Mouse (Mus musculus): ENCODE results near the gene Cep152. TPM values are rescaled to one million over a fixed set of nuclear protein-coding genes. Genes with fewer than 3 reads are reported as not detected.

The Cep152 gene
- polyA plus RNA-seq, 1 experiment from 2014 or later, result 3.2 TPM

DNA sequence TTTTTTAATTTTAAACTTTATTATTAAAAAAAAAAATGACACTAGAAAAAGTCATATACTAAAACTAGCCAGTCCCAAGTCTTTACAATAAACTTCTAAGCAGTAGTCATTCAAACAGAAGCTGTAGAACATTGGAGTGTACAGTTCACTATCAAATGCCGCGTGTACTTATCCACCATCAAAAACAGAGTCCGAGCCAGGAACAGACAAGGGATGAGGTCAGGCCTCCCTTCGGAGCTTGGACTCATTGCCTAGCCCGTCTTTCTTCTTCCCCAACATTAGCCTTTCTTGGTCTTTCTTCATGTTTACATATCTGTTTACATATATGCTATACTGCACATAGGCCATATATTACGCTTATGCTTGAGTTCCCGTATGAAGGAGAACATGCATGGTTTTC lies 9.5 kb downstream of the Cep152 start:
- ATAC-seq (no peak), DNase-seq (ENCODE audit: low spot score) (no peak)
- no peak overlapping the region for H3K4me2 ChIP-seq (ENCODE audit: low read length)
- H3K27ac ChIP-seq (ENCODE audit: low read depth, low read length), result no peak overlapping the region
- H3K4me1 ChIP-seq (ENCODE audit: control insufficient read depth, insufficient read depth, low read length), result no peaks in the 10 kb centered on the region
- no peak overlapping the region for H3K9ac ChIP-seq (ENCODE audit: low read length)
- H3K4me3 ChIP-seq (ENCODE audit: low read depth, low read length), result no peak overlapping the region
- no peaks in the 10 kb centered on the region for H3K27me3 ChIP-seq (replicated peaks; ENCODE audit: control insufficient read depth, insufficient read depth, low read length)
- H3K9me3 ChIP-seq (replicated peaks; ENCODE audit: control insufficient read depth, low read length), result no peaks in the 10 kb centered on the region
- H3K36me3 ChIP-seq (ENCODE audit: control insufficient read depth, insufficient read depth, low read length), result peaks cover 76% of the 10 kb centered on the region
- WGBS, result 95% methylated on average over 7 of the region's 7 CpGs

DNA sequence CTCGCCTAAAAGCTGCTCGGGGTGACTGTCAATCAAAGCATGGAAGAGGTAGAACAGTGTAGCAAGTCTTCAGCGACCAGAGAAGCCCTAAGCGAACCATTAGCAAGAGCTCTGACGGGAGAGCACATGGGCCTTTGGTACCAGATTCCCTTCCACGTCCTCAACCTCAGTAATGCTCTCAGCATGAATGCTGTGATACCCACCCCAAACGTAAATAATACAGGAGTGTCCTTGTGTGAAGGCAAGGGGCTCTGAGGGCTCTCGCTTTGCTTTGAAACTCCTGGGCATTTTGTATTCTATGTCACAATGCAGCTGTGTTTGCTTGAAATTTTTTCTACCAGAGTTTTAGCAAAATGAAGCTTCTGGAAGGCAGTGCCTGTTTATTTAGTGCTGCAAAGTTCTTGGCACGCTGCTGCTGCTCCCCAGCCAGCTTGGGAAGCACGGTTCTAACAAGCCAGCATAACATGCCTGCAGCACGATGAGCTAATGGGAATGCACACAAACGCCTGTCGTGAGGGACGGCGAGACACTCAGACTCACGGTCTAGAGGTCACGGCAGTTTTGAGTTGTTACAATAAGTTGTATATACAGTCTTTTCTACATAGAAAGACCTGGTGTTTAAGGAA lies 18.6 kb downstream of the Cep152 start:
- WGBS, result 79% methylated on average over 17 of the region's 17 CpGs
- Histone ChIP-seq H3K36me3 (ENCODE audit: control insufficient read depth, insufficient read depth, low read length) (peaks cover 46% of the 10 kb centered on the region), H3K9me3 (replicated peaks; ENCODE audit: control insufficient read depth, low read length) (no peaks in the 10 kb centered on the region), H3K27me3 (replicated peaks; ENCODE audit: control insufficient read depth, insufficient read depth, low read length) (no peaks in the 10 kb centered on the region), H3K9ac (ENCODE audit: low read length) (no peak overlapping the region), H3K4me3 (ENCODE audit: low read depth, low read length) (no peak overlapping the region), H3K4me2 (ENCODE audit: low read length) (no peak overlapping the region), H3K27ac (ENCODE audit: low read depth, low read length) (no peak overlapping the region), H3K4me1 (ENCODE audit: control insufficient read depth, insufficient read depth, low read length) (no peaks in the 10 kb centered on the region)
- DNase-seq (ENCODE audit: low spot score) (peak; percentile 65), ATAC-seq (no peak)

DNA sequence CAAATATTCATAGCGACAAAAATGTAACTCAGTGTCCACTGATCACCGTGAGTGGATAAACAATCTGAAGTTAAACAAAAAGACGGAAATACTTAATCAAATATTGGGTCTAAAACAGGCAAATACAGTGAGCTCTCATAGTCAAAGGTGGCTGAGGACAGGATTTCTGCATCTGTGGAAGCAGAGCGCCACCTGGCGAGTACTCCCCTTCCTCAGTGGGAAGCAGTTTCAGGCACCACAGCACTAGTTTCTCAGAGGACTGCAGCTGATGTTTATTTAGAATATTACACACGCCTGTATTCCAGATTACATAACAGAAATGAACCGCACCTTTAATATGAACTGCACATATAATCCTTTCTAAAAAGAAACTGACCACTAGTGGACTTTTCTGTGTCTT lies 20.3 kb downstream of the Cep152 start:
- Histone ChIP-seq H3K9ac (ENCODE audit: low read length) (no peak overlapping the region), H3K27ac (ENCODE audit: low read depth, low read length) (no peak overlapping the region), H3K4me3 (ENCODE audit: low read depth, low read length) (no peak overlapping the region), H3K27me3 (replicated peaks; ENCODE audit: control insufficient read depth, insufficient read depth, low read length) (no peaks in the 10 kb centered on the region), H3K4me1 (ENCODE audit: control insufficient read depth, insufficient read depth, low read length) (no peaks in the 10 kb centered on the region), H3K4me2 (ENCODE audit: low read length) (no peak overlapping the region), H3K9me3 (replicated peaks; ENCODE audit: control insufficient read depth, low read length) (no peaks in the 10 kb centered on the region), H3K36me3 (ENCODE audit: control insufficient read depth, insufficient read depth, low read length) (peaks cover 47% of the 10 kb centered on the region)
- peak; percentile 70 for DNase-seq (ENCODE audit: low spot score)
- WGBS, result 89% methylated on average over 7 of the region's 7 CpGs
- ATAC-seq, result no peak

DNA sequence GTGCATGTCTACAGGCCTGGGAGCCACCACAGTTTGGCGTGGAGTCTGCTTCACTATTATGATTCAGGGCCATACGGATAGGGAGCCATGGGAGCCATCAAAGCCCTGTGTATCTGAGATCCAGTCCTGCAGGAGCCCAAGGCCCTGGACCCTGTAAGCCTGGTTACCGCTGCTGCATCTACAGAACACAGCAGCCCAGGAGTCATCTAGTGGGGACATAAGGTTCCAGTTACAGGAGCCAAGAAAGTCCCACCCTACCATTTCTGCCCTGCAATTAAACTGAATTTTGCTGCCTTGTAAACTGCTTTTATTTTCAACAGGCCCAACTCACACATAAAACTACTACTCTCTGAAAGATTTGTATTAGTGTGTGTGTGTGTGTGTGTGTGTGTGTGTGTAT lies 21.9 kb downstream of the Cep152 start:
- no peak for DNase-seq (ENCODE audit: low spot score)
- no peak overlapping the region for H3K4me2 ChIP-seq (ENCODE audit: low read length)
- WGBS, result 95% methylated on average over 3 of the region's 3 CpGs
- no peak overlapping the region for H3K27ac ChIP-seq (ENCODE audit: low read depth, low read length)
- peaks cover 45% of the 10 kb centered on the region for H3K36me3 ChIP-seq (ENCODE audit: control insufficient read depth, insufficient read depth, low read length)
- H3K27me3 ChIP-seq (replicated peaks; ENCODE audit: control insufficient read depth, insufficient read depth, low read length), result no peaks in the 10 kb centered on the region
- H3K9ac ChIP-seq (ENCODE audit: low read length), result no peak overlapping the region
- no peaks in the 10 kb centered on the region for H3K4me1 ChIP-seq (ENCODE audit: control insufficient read depth, insufficient read depth, low read length)
- no peaks in the 10 kb centered on the region for H3K9me3 ChIP-seq (replicated peaks; ENCODE audit: control insufficient read depth, low read length)
- no peak overlapping the region for H3K4me3 ChIP-seq (ENCODE audit: low read depth, low read length)
- ATAC-seq, result no peak

DNA sequence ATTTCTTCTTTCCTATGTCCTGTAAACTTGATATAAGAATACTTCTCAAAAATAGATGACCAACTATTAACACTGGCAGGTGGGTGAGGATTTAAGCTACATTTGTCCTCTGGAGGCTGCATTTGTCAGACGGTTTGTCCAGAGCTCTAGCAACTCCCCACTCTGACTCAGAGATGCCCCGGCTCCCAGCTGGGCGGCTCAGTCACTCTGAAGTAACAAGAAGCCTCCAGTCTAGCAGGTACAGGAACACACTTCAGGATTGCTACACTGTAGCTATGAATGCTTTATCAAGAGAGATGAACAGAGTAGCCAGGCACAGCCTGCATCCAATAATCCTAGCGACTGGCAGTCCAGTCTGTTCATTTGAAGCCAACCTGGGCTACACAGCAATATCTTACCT lies 26.0 kb downstream of the Cep152 start:
- no peaks in the 10 kb centered on the region for H3K27me3 ChIP-seq (replicated peaks; ENCODE audit: control insufficient read depth, insufficient read depth, low read length)
- 80% methylated on average over 4 of the region's 4 CpGs for WGBS
- no peaks in the 10 kb centered on the region for H3K4me1 ChIP-seq (ENCODE audit: control insufficient read depth, insufficient read depth, low read length)
- no peak overlapping the region for H3K27ac ChIP-seq (ENCODE audit: low read depth, low read length)
- no peak overlapping the region for H3K9ac ChIP-seq (ENCODE audit: low read length)
- no peak for DNase-seq (ENCODE audit: low spot score)
- H3K4me3 ChIP-seq (ENCODE audit: low read depth, low read length), result no peak overlapping the region
- no peaks in the 10 kb centered on the region for H3K9me3 ChIP-seq (replicated peaks; ENCODE audit: control insufficient read depth, low read length)
- H3K4me2 ChIP-seq (ENCODE audit: low read length), result no peak overlapping the region
- H3K36me3 ChIP-seq (ENCODE audit: control insufficient read depth, insufficient read depth, low read length), result peaks cover 37% of the 10 kb centered on the region
- no peak for ATAC-seq

DNA sequence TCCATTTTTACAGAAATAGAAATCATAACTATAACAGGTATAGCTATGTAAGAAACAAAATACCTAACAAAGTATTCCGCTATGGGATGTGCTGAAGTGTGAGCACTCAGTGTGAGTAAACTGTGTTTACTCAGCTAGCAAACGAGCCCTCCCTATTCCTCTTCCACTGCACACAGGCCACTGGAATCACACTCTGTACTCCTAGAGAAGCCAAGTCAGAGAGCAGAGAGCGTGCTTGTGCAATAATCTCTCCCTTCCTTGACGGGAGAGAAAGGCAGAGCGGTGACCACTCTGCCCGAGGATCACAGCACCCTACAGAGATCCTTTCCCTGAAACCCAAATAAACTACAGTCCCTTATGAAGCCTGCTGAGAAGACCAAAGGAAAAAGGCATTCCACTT lies 26.7 kb downstream of the Cep152 start:
- Histone ChIP-seq H3K27ac (ENCODE audit: low read depth, low read length) (no peak overlapping the region), H3K4me2 (ENCODE audit: low read length) (no peak overlapping the region), H3K9ac (ENCODE audit: low read length) (no peak overlapping the region), H3K4me3 (ENCODE audit: low read depth, low read length) (no peak overlapping the region), H3K27me3 (replicated peaks; ENCODE audit: control insufficient read depth, insufficient read depth, low read length) (no peaks in the 10 kb centered on the region), H3K4me1 (ENCODE audit: control insufficient read depth, insufficient read depth, low read length) (no peaks in the 10 kb centered on the region), H3K36me3 (ENCODE audit: control insufficient read depth, insufficient read depth, low read length) (peaks cover 34% of the 10 kb centered on the region), H3K9me3 (replicated peaks; ENCODE audit: control insufficient read depth, low read length) (no peaks in the 10 kb centered on the region)
- peak; percentile 14 for DNase-seq (ENCODE audit: low spot score)
- ATAC-seq, result no peak
- 78% methylated on average over 6 of the region's 6 CpGs for WGBS

DNA sequence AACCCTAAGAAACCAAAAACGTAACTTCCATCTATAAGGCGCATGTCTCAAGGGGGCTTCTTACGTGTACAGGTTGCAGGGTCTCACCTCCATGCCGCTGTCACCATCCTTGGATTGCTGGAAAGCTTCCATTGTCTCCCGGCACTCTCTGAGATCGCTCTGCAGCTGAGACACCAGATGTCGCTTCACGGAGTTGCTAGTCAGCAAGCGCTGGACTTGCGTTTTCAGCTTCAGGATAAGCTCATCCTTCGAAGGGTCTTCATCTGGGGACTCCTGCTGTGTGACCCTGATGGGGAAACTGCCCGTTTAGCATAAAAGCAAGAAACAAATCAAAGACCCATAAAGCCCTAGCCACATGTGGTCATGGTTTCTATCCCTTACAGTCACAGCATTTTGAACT lies 30.1 kb downstream of the Cep152 start:
- peaks cover 24% of the 10 kb centered on the region for H3K36me3 ChIP-seq (ENCODE audit: control insufficient read depth, insufficient read depth, low read length)
- no peak for DNase-seq (ENCODE audit: low spot score)
- no peak overlapping the region for H3K9ac ChIP-seq (ENCODE audit: low read length)
- no peaks in the 10 kb centered on the region for H3K9me3 ChIP-seq (replicated peaks; ENCODE audit: control insufficient read depth, low read length)
- no peaks in the 10 kb centered on the region for H3K27me3 ChIP-seq (replicated peaks; ENCODE audit: control insufficient read depth, insufficient read depth, low read length)
- no peaks in the 10 kb centered on the region for H3K4me1 ChIP-seq (ENCODE audit: control insufficient read depth, insufficient read depth, low read length)
- 77% methylated on average over 12 of the region's 12 CpGs for WGBS
- no peak overlapping the region for H3K27ac ChIP-seq (ENCODE audit: low read depth, low read length)
- no peak for ATAC-seq
- H3K4me2 ChIP-seq (ENCODE audit: low read length), result no peak overlapping the region
- H3K4me3 ChIP-seq (ENCODE audit: low read depth, low read length), result no peak overlapping the region

DNA sequence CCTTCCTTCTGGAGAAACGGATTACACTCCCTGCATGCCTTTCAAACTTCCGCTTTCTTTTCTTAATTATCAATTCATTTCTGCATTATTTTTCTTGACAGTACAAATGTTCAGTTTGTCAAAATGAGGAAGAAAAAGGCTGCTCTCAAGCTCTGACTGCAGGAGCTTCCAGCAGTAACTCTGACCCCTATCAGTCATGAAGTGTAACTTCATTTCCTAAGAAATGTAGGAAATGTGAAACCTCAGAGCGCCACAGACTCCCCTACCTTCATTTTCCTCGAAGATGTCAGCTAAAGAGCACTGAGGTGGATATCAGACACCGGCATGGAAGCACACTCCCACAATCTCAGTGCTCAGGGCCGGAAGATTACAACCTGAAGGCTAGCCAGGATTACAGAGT lies 30.8 kb downstream of the Cep152 start:
- Histone ChIP-seq H3K9ac (ENCODE audit: low read length) (no peak overlapping the region), H3K4me3 (ENCODE audit: low read depth, low read length) (no peak overlapping the region), H3K9me3 (replicated peaks; ENCODE audit: control insufficient read depth, low read length) (no peaks in the 10 kb centered on the region), H3K27ac (ENCODE audit: low read depth, low read length) (no peak overlapping the region), H3K4me2 (ENCODE audit: low read length) (no peak overlapping the region), H3K4me1 (ENCODE audit: control insufficient read depth, insufficient read depth, low read length) (no peaks in the 10 kb centered on the region), H3K36me3 (ENCODE audit: control insufficient read depth, insufficient read depth, low read length) (peaks cover 22% of the 10 kb centered on the region), H3K27me3 (replicated peaks; ENCODE audit: control insufficient read depth, insufficient read depth, low read length) (no peaks in the 10 kb centered on the region)
- ATAC-seq (no peak), DNase-seq (ENCODE audit: low spot score) (no peak)
- WGBS, result 88% methylated on average over 6 of the region's 6 CpGs

DNA sequence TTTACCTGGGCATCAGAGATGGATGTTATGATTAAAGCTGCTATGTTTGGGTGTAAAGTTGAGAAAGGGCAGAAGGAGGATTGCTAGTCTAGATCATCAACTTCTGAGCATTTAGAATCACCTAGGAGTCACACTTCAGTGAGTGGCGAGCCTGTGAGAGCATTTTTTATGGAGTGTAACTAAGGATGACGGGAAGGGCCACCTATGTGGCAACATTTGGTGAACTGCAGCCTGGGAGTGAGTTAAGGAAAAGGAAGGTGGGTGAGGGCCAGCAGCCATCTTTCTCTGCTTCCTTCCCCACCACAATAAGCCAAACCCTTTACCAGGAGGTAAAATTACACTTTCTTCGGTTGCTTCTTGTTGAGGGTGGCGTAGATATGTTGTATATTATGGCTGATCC lies 33.0 kb downstream of the Cep152 start:
- H3K27me3 ChIP-seq (replicated peaks; ENCODE audit: control insufficient read depth, insufficient read depth, low read length), result no peaks in the 10 kb centered on the region
- no peak overlapping the region for H3K4me3 ChIP-seq (ENCODE audit: low read depth, low read length)
- no peak overlapping the region for H3K9ac ChIP-seq (ENCODE audit: low read length)
- no peak overlapping the region for H3K27ac ChIP-seq (ENCODE audit: low read depth, low read length)
- 100% methylated on average over 4 of the region's 4 CpGs for WGBS
- ATAC-seq, result no peak
- peaks cover 35% of the 10 kb centered on the region for H3K36me3 ChIP-seq (ENCODE audit: control insufficient read depth, insufficient read depth, low read length)
- H3K4me1 ChIP-seq (ENCODE audit: control insufficient read depth, insufficient read depth, low read length), result no peaks in the 10 kb centered on the region
- no peaks in the 10 kb centered on the region for H3K9me3 ChIP-seq (replicated peaks; ENCODE audit: control insufficient read depth, low read length)
- DNase-seq (ENCODE audit: low spot score), result no peak
- H3K4me2 ChIP-seq (ENCODE audit: low read length), result no peak overlapping the region

Measured in forebrain, embryonic 14.5 days (tissue).